Mouse (Mus musculus): ENCODE data around the gene Olfr1008. TPM values are rescaled to one million over a fixed set of nuclear protein-coding genes. Genes with fewer than 3 reads are reported as not detected.

The Olfr1008 gene
- not detected in 2 replicates for total RNA-seq (2023)

GRCm38 (mm10) chr2:85689131-85689530 is at the start of gene Olfr1008:
Gene Olfr1008, plus strand, starts transcription at chr2:85689431.

GRCm38 (mm10) chr2:85650604-85651003 is 38.6 kb upstream of the Olfr1008 start, which contains the start of gene Olfr1002:
Gene Olfr1002, minus strand, starts transcription at chr2:85650704.

GRCm38 (mm10) chr2:85664355-85664754 is 24.9 kb upstream of the Olfr1008 start, which contains the start of gene Olfr154:
Gene Olfr154, minus strand, starts transcription at chr2:85664455.

GRCm38 (mm10) chr2:85678667-85679066 is 10.6 kb upstream of the Olfr1008 start, which contains the start of gene Olfr1006:
Gene Olfr1006, minus strand, starts transcription at chr2:85678767.

GRCm38 (mm10) chr2:85715119-85715518 is 25.9 kb downstream of the Olfr1008 start, which contains the start of gene Olfr1009:
Gene Olfr1009, plus strand, starts transcription at chr2:85715419.

Other genes starting within 250 kb of the Olfr1008 start
- not detected in 2 replicates for gene Olfr995, start 245.8 kb upstream of the Olfr1008 start, total RNA-seq (2023)
- gene 4833423E24Rik, start 170.4 kb upstream of the Olfr1008 start, total RNA-seq (2023): not detected in 2 replicates
- gene Olfr996, start 110.2 kb upstream of the Olfr1008 start, total RNA-seq (2023): not detected in 2 replicates
- gene Olfr998, start 100.5 kb upstream of the Olfr1008 start, total RNA-seq (2023): not detected in 2 replicates
- not detected in 2 replicates for gene Olfr1000, start 77.5 kb upstream of the Olfr1008 start, total RNA-seq (2023)
- not detected in 2 replicates for gene Olfr1002, start 38.7 kb upstream of the Olfr1008 start, total RNA-seq (2023)
- not detected in 2 replicates for gene Olfr154, start 25.0 kb upstream of the Olfr1008 start, total RNA-seq (2023)
- gene Olfr1006, start 10.7 kb upstream of the Olfr1008 start, total RNA-seq (2023): not detected in 2 replicates
- not detected in 2 replicates for gene Olfr1009, start 26.0 kb downstream of the Olfr1008 start, total RNA-seq (2023)
- gene Olfr1012, start 73.3 kb downstream of the Olfr1008 start, total RNA-seq (2023): not detected in 2 replicates
- not detected in 2 replicates for gene Olfr1013, start 77.7 kb downstream of the Olfr1008 start, total RNA-seq (2023)
- gene Olfr1014, start 83.3 kb downstream of the Olfr1008 start, total RNA-seq (2023): not detected in 2 replicates
- gene Olfr1015, start 92.6 kb downstream of the Olfr1008 start, total RNA-seq (2023): not detected in 2 replicates
- not detected in 2 replicates for gene Olfr1016, start 113.1 kb downstream of the Olfr1008 start, total RNA-seq (2023)
- not detected in 2 replicates for gene Olfr1018, start 129.0 kb downstream of the Olfr1008 start, total RNA-seq (2023)
- gene Olfr1019, start 156.1 kb downstream of the Olfr1008 start, total RNA-seq (2023): not detected in 2 replicates
- not detected in 2 replicates for gene Olfr1020, start 157.6 kb downstream of the Olfr1008 start, total RNA-seq (2023)
- not detected in 2 replicates for gene Olfr1022, start 179.2 kb downstream of the Olfr1008 start, total RNA-seq (2023)
- gene Olfr1023, start 196.2 kb downstream of the Olfr1008 start, total RNA-seq (2023): not detected in 2 replicates
- not detected in 2 replicates for gene Olfr1024, start 215.6 kb downstream of the Olfr1008 start, total RNA-seq (2023)
- not detected in 2 replicates for gene Olfr1025-ps1, start 225.8 kb downstream of the Olfr1008 start, total RNA-seq (2023)
- gene Olfr1026, start 232.1 kb downstream of the Olfr1008 start, total RNA-seq (2023): not detected in 2 replicates